Mouse (Mus musculus): Measurements from ENCODE around the gene Gm20388. TPM values are rescaled to one million over a fixed set of nuclear protein-coding genes. Genes with fewer than 3 reads are reported as not detected.

Gm20388 gene
- polyA plus RNA-seq, 1 experiment from 2014 or later, result 1.4 TPM

GRCm38 (mm10) chr8:121828376-121829023 is 1917.9 kb downstream of the Gm20388 start:
- no peak overlapping the region for H3K27ac ChIP-seq (ENCODE audit: low read length)
- no peak for ATAC-seq (ENCODE audit: low read depth)

GRCm38 (mm10) chr8:121829048-121829776 is 1918.6 kb downstream of the Gm20388 start, which contains the start of gene Klhdc4:
Gene Klhdc4 (minus strand): TSS chr8:121829569.
- H3K9ac ChIP-seq (ENCODE audit: low read depth, low read length), result peak within 1 kb of the TSS; percentile 82
- peaks cover 16% of the 10 kb centered on the region for H3K4me1 ChIP-seq (ENCODE audit: control insufficient read depth, low read depth, low read length)
- H3K27me3 ChIP-seq (ENCODE audit: control insufficient read depth, insufficient read depth, low read depth, low read length), result no peaks in the 10 kb centered on the region
- peak within 1 kb of the TSS; percentile 89 for H3K4me2 ChIP-seq (ENCODE audit: low read depth, low read length)
- WGBS (ENCODE audit: insufficient replicate concordance), result under 1% methylated on average over 68 of the region's 68 CpGs
- peak; percentile 96 for ATAC-seq (ENCODE audit: low read depth)
- H3K27ac ChIP-seq (ENCODE audit: low read length), result no peak within 1 kb of the TSS
- no peaks in the 10 kb centered on the region for H3K9me3 ChIP-seq (replicated peaks; ENCODE audit: control insufficient read depth, low read length)
- peak within 1 kb of the TSS; percentile 80 for H3K4me3 ChIP-seq (ENCODE audit: low read depth, low read length)
- no peaks in the 10 kb centered on the region for H3K36me3 ChIP-seq (ENCODE audit: control insufficient read depth, insufficient read depth)

More at GRCm38 (mm10) chr8:121828376-121829023, 1917.9 kb downstream of the Gm20388 start:
- no peaks in the 10 kb centered on the region for H3K36me3 ChIP-seq (ENCODE audit: control insufficient read depth, insufficient read depth)
- H3K27me3 ChIP-seq (ENCODE audit: control insufficient read depth, insufficient read depth, low read depth, low read length), result no peaks in the 10 kb centered on the region
- H3K4me1 ChIP-seq (ENCODE audit: control insufficient read depth, low read depth, low read length), result peaks cover 16% of the 10 kb centered on the region
- peak overlapping the region; percentile 82 for H3K9ac ChIP-seq (ENCODE audit: low read depth, low read length)
- H3K4me2 ChIP-seq (ENCODE audit: low read depth, low read length), result peak overlapping the region; percentile 89
- no peaks in the 10 kb centered on the region for H3K9me3 ChIP-seq (replicated peaks; ENCODE audit: control insufficient read depth, low read length)
- H3K4me3 ChIP-seq (ENCODE audit: low read depth, low read length), result peak overlapping the region; percentile 80
- 27% methylated on average over 10 of the region's 10 CpGs for WGBS (ENCODE audit: insufficient replicate concordance)

DNA sequence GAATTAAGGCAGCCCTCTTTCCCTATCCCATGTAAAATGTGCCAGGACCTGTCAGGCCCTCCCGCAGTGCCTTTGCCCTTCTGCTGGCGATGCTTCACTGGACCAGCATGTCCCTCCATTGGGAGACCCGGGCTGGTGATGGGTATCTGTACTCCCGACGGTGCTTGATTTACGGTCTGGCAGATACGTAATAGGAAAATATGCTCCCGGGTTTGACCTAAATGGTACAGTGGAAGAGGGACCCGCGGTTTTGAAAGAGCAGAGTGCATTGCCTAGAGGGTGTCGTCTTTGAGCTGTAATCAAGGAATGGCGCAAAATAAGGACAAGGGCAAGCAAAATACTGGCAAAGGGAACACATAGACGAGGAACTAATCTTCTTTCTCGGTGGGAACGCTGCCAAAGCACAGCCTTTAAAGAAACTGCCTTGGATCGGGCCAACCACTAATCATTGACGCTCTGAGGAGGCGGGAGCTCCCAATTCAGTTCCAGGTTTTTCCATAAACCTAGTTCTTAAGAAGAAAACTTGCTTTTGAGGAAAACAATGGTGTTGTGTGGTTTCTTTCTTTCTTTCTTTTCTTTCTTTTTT is 1919.2 kb downstream of the Gm20388 start:
- Histone ChIP-seq H3K27me3 (ENCODE audit: control insufficient read depth, insufficient read depth, low read depth, low read length) (no peaks in the 10 kb centered on the region), H3K4me1 (ENCODE audit: control insufficient read depth, low read depth, low read length) (peaks cover 16% of the 10 kb centered on the region), H3K9me3 (replicated peaks; ENCODE audit: control insufficient read depth, low read length) (no peaks in the 10 kb centered on the region), H3K9ac (ENCODE audit: low read depth, low read length) (peak overlapping the region; percentile 82), H3K27ac (ENCODE audit: low read length) (no peak overlapping the region), H3K36me3 (ENCODE audit: control insufficient read depth, insufficient read depth) (no peaks in the 10 kb centered on the region), H3K4me3 (ENCODE audit: low read depth, low read length) (peak overlapping the region; percentile 80), H3K4me2 (ENCODE audit: low read depth, low read length) (peak overlapping the region; percentile 89)
- 20% methylated on average over 18 of the region's 18 CpGs for WGBS (ENCODE audit: insufficient replicate concordance)
- peak; percentile 46 for ATAC-seq (ENCODE audit: low read depth)

- Histone ChIP-seq H3K4me1 (ENCODE audit: control insufficient read depth, low read depth, low read length) (peaks cover 16% of the 10 kb centered on the region), H3K36me3 (ENCODE audit: control insufficient read depth, insufficient read depth) (no peaks in the 10 kb centered on the region), H3K4me2 (ENCODE audit: low read depth, low read length) (peak overlapping the region; percentile 26; the same call in 1 of the 2 replicates), H3K27me3 (ENCODE audit: control insufficient read depth, insufficient read depth, low read depth, low read length) (no peaks in the 10 kb centered on the region), H3K4me3 (ENCODE audit: low read depth, low read length) (no peak overlapping the region), H3K27ac (ENCODE audit: low read length) (0 out of 2 replicates have a peak overlapping the region, but pooled peaks have one; percentile 22), H3K9me3 (replicated peaks; ENCODE audit: control insufficient read depth, low read length) (no peaks in the 10 kb centered on the region), H3K9ac (ENCODE audit: low read depth, low read length) (no peak overlapping the region)
- WGBS (ENCODE audit: insufficient replicate concordance), result 67% methylated on average over 2 of the region's 2 CpGs
- no peak for ATAC-seq (ENCODE audit: low read depth)
Measured at GRCm38 (mm10) chr8:121832061-121832460, 1921.4 kb downstream of the Gm20388 start.

DNA sequence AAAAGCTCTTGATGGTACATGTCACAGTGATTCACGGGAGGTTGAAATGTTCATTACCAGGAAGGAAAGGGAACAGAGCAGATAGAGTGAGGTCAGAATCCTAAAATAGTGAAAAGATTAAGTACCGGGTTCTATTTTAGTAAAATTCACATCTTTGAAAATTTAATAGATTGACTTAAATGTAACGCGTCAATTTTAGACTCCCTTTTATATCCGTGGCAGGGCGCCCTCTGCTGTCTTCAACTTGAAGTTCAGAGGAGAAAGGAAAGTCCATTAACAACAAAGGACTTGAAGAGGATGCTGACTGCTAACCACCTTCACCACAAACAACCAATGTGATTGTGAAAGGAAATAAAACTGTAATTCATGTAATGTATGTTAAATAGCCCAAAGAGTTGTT is 1921.9 kb downstream of the Gm20388 start:
- Histone ChIP-seq H3K9ac (ENCODE audit: low read depth, low read length) (no peak overlapping the region), H3K27ac (ENCODE audit: low read length) (0 out of 2 replicates have a peak overlapping the region, but pooled peaks have one; percentile 22), H3K4me1 (ENCODE audit: control insufficient read depth, low read depth, low read length) (peaks cover 16% of the 10 kb centered on the region), H3K4me2 (ENCODE audit: low read depth, low read length) (peak overlapping the region; percentile 26; the same call in 1 of the 2 replicates), H3K4me3 (ENCODE audit: low read depth, low read length) (peak overlapping the region; percentile 34; the same call in 1 of the 2 replicates), H3K9me3 (replicated peaks; ENCODE audit: control insufficient read depth, low read length) (no peaks in the 10 kb centered on the region), H3K36me3 (ENCODE audit: control insufficient read depth, insufficient read depth) (no peaks in the 10 kb centered on the region), H3K27me3 (ENCODE audit: control insufficient read depth, insufficient read depth, low read depth, low read length) (no peaks in the 10 kb centered on the region)
- ATAC-seq (ENCODE audit: low read depth), result no peak
- WGBS (ENCODE audit: insufficient replicate concordance), result 8% methylated on average over 6 of the region's 6 CpGs

DNA sequence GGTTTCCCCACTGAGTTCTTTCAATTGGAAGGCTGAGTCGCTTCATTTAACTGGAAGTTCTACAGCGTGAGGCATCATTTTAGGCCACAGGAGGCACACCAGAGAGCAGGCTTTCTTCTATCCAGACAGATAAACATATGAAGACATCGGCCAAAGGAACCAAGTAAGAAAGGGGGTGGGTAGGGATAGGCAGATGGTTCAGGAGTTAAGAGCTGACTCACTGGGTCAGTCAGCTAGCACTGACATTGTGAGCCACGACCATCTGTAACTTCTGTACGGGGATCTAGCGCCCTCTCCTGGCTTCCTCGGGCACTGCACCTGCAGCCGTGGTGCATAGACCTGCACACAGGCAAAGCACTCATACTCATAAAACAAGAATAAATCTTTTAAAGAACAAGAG is 1930.6 kb downstream of the Gm20388 start:
- Histone ChIP-seq H3K27ac (ENCODE audit: low read length) (no peak overlapping the region), H3K9ac (ENCODE audit: low read depth, low read length) (no peak overlapping the region), H3K4me3 (ENCODE audit: low read depth, low read length) (no peak overlapping the region), H3K4me1 (ENCODE audit: control insufficient read depth, low read depth, low read length) (no peaks in the 10 kb centered on the region), H3K27me3 (ENCODE audit: control insufficient read depth, insufficient read depth, low read depth, low read length) (no peaks in the 10 kb centered on the region), H3K9me3 (replicated peaks; ENCODE audit: control insufficient read depth, low read length) (no peaks in the 10 kb centered on the region), H3K36me3 (ENCODE audit: control insufficient read depth, insufficient read depth) (peaks cover 8% of the 10 kb centered on the region), H3K4me2 (ENCODE audit: low read depth, low read length) (no peak overlapping the region)
- ATAC-seq (ENCODE audit: low read depth), result no peak
- WGBS (ENCODE audit: insufficient replicate concordance), result 37% methylated on average over 8 of the region's 8 CpGs

GRCm38 (mm10) chr8:121842064-121842955 is 1931.7 kb downstream of the Gm20388 start:
- peaks cover 8% of the 10 kb centered on the region for H3K36me3 ChIP-seq (ENCODE audit: control insufficient read depth, insufficient read depth)
- H3K4me1 ChIP-seq (ENCODE audit: control insufficient read depth, low read depth, low read length), result peaks cover 3% of the 10 kb centered on the region
- no peak overlapping the region for H3K4me3 ChIP-seq (ENCODE audit: low read depth, low read length)
- H3K9me3 ChIP-seq (replicated peaks; ENCODE audit: control insufficient read depth, low read length), result no peaks in the 10 kb centered on the region
- H3K9ac ChIP-seq (ENCODE audit: low read depth, low read length), result no peak overlapping the region
- ATAC-seq (ENCODE audit: low read depth), result no peak
- WGBS (ENCODE audit: insufficient replicate concordance), result 78% methylated on average over 8 of the region's 8 CpGs
- no peak overlapping the region for H3K4me2 ChIP-seq (ENCODE audit: low read depth, low read length)
- H3K27ac ChIP-seq (ENCODE audit: low read length), result no peak overlapping the region
- no peaks in the 10 kb centered on the region for H3K27me3 ChIP-seq (ENCODE audit: control insufficient read depth, insufficient read depth, low read depth, low read length)

- no peak overlapping the region for H3K27ac ChIP-seq (ENCODE audit: low read length)
- peaks cover 3% of the 10 kb centered on the region for H3K4me1 ChIP-seq (ENCODE audit: control insufficient read depth, low read depth, low read length)
- no peaks in the 10 kb centered on the region for H3K9me3 ChIP-seq (replicated peaks; ENCODE audit: control insufficient read depth, low read length)
- peaks cover 8% of the 10 kb centered on the region for H3K36me3 ChIP-seq (ENCODE audit: control insufficient read depth, insufficient read depth)
- H3K4me2 ChIP-seq (ENCODE audit: low read depth, low read length), result no peak overlapping the region
- H3K27me3 ChIP-seq (ENCODE audit: control insufficient read depth, insufficient read depth, low read depth, low read length), result no peaks in the 10 kb centered on the region
- H3K9ac ChIP-seq (ENCODE audit: low read depth, low read length), result no peak overlapping the region
- no peak for ATAC-seq (ENCODE audit: low read depth)
- 53% methylated on average over 3 of the region's 3 CpGs for WGBS (ENCODE audit: insufficient replicate concordance)
- H3K4me3 ChIP-seq (ENCODE audit: low read depth, low read length), result no peak overlapping the region
Measured at GRCm38 (mm10) chr8:121843184-121843733, 1932.6 kb downstream of the Gm20388 start.

Data from liver, embryonic 16.5 days (tissue).